Mouse (Mus musculus): ENCODE data around the gene Myocd.

Gene Myocd

GRCm38 (mm10) chr11:65137145-65137652 lies 132.6 kb downstream of the Myocd start:
- no peak for DNase-seq

GRCm38 (mm10) chr11:65135251-65135739 lies 134.5 kb downstream of the Myocd start:
- no peak for DNase-seq

- no peak for DNase-seq
Observed at GRCm38 (mm10) chr11:65133661-65134060, 136.1 kb downstream of the Myocd start.

- no peak for DNase-seq
Observed at GRCm38 (mm10) chr11:65129110-65129509, 140.7 kb downstream of the Myocd start.

GRCm38 (mm10) chr11:65128666-65129065 lies 141.1 kb downstream of the Myocd start:
- DNase-seq = no peak

- DNase-seq = peak; percentile 51 to 53
Observed at GRCm38 (mm10) chr11:65126566-65126965, 143.2 kb downstream of the Myocd start.
